Mouse (Mus musculus) kidney, embryonic 14.5 days (tissue): ENCODE data around the gene Sept9. TPM values are rescaled to one million over a fixed set of nuclear protein-coding genes. Genes with fewer than 3 reads are reported as not detected.

Experiments
- ATAC-seq: fragments of 200-750 bp; cut with Nextera tagmentation; 2 replicates; pipeline ENCODE4 v1.8.0; 2017; ENCODE audit warnings: moderate number of reproducible peaks, mild to moderate bottlenecking, moderate TSS enrichment, moderate library complexity; ENCODE audit not compliant: low FRiP score, low TSS enrichment
- H3K27ac ChIP-seq: fragments of 300-500 bp; sonication (generic); 2 replicates; pipeline ENCODE4 v1.5.1; 2014; ENCODE audit warnings: low read depth, mild to moderate bottlenecking, low read length, moderate library complexity, mixed read lengths
- H3K27me3 ChIP-seq: fragments of 300-500 bp; sonication (generic); 2 replicates; pipeline ENCODE4 v1.6.1; 2014; ENCODE audit warnings: mild to moderate bottlenecking, low read length; ENCODE audit not compliant: control insufficient read depth, insufficient read depth
- H3K36me3 ChIP-seq: fragments of 300-500 bp; sonication (generic); 2 replicates; pipeline ENCODE4 v1.6.1; 2014; ENCODE audit warnings: low read length, mixed read lengths; ENCODE audit not compliant: control insufficient read depth, insufficient read depth
- H3K4me1 ChIP-seq: fragments of 300-500 bp; sonication (generic); 2 replicates; pipeline ENCODE4 v1.6.1; 2014; ENCODE audit warnings: low read length, mixed read lengths; ENCODE audit not compliant: control insufficient read depth, insufficient read depth
- H3K4me2 ChIP-seq: fragments of 300-500 bp; sonication (generic); replicated peaks from 2 replicates; pipeline ENCODE4 v1.6.1; 2014; ENCODE audit warnings: low read depth, mild to moderate bottlenecking, low read length
- H3K4me3 ChIP-seq: fragments of 300-500 bp; sonication (generic); 2 replicates; pipeline ENCODE4 v1.5.1; 2014; ENCODE audit warnings: mild to moderate bottlenecking, low read length
- H3K9ac ChIP-seq: fragments of 300-500 bp; sonication (generic); 2 replicates; pipeline ENCODE4 v1.6.1; 2014; ENCODE audit warnings: low read depth, mild to moderate bottlenecking, low read length, moderate library complexity
- H3K9me3 ChIP-seq: fragments of 300-500 bp; sonication (generic); 2 replicates; pipeline ENCODE4 v1.6.1; 2016; ENCODE audit warnings: low read length; ENCODE audit not compliant: control insufficient read depth
- WGBS: fragments of 180-500 bp; shearing (Covaris S2); extraction: QIAGEN DNeasy Blood & Tissue Kit; methylation state at CpG from one replicate; pipeline ENCODE4 v1.1.7; 2014; 5-methylcytosine and 5-hydroxymethylcytosine counted together
- polyA plus RNA-seq: library from polyadenylated mRNA; unstranded; fragments of >200 nt; fragmentation: Nextera tagmentation; extraction: Ambion mirVana; gene quantifications from 2 replicates; pipeline ENCODE4 v1.2.1, GENCODE M21; 2014

The Sept9 gene
- polyA plus RNA-seq, 1 experiment from 2014 or later, result 104 TPM

- Histone ChIP-seq H3K27ac (no peak overlapping the region), H3K9me3 (no peaks in the 10 kb centered on the region), H3K27me3 (no peaks in the 10 kb centered on the region), H3K36me3 (no peaks in the 10 kb centered on the region), H3K9ac (no peak overlapping the region), H3K4me3 (no peak overlapping the region), H3K4me1 (peaks cover 62% of the 10 kb centered on the region), H3K4me2 (no peak overlapping the region)
- WGBS, result 64% methylated on average over 16 of the region's 16 CpGs
- no peak for ATAC-seq
Observed at GRCm38 (mm10) chr11:117326867-117327600, 127.6 kb downstream of the Sept9 start.

- Histone ChIP-seq H3K9me3 (no peaks in the 10 kb centered on the region), H3K27ac (no peak overlapping the region), H3K4me2 (no peak overlapping the region), H3K4me1 (peaks cover 66% of the 10 kb centered on the region), H3K9ac (no peak overlapping the region), H3K4me3 (no peak overlapping the region), H3K27me3 (no peaks in the 10 kb centered on the region), H3K36me3 (no peaks in the 10 kb centered on the region)
- ATAC-seq, result no peak
- WGBS, result 79% methylated on average over 5 of the region's 5 CpGs
Observed at GRCm38 (mm10) chr11:117327633-117328032, 128.2 kb downstream of the Sept9 start.

- Histone ChIP-seq H3K4me1 (peaks cover 79% of the 10 kb centered on the region), H3K4me3 (no peak overlapping the region), H3K4me2 (no peak overlapping the region), H3K9me3 (no peaks in the 10 kb centered on the region), H3K27me3 (no peaks in the 10 kb centered on the region), H3K9ac (no peak overlapping the region; the same call in 1 of the 2 replicates), H3K36me3 (no peaks in the 10 kb centered on the region), H3K27ac (peak overlapping the region; percentile 89; the same call in 1 of the 2 replicates)
- no peak for ATAC-seq
- 58% methylated on average over 12 of the region's 12 CpGs for WGBS
Observed at GRCm38 (mm10) chr11:117330076-117330950, 130.9 kb downstream of the Sept9 start.

- peaks cover 74% of the 10 kb centered on the region for H3K4me1 ChIP-seq
- H3K9ac ChIP-seq, result 0 out of 2 replicates have a peak overlapping the region, but pooled peaks have one; percentile 82
- H3K9me3 ChIP-seq, result no peaks in the 10 kb centered on the region
- H3K4me3 ChIP-seq, result no peak overlapping the region
- ATAC-seq, result no peak
- no peaks in the 10 kb centered on the region for H3K27me3 ChIP-seq
- no peaks in the 10 kb centered on the region for H3K36me3 ChIP-seq
- peak overlapping the region; percentile 87 for H3K4me2 ChIP-seq
- peak overlapping the region; percentile 89 for H3K27ac ChIP-seq
- WGBS, result 20% methylated on average over 7 of the region's 7 CpGs
Observed at GRCm38 (mm10) chr11:117330951-117331254, 131.4 kb downstream of the Sept9 start.

GRCm38 (mm10) chr11:117331361-117332241 lies 132.1 kb downstream of the Sept9 start:
- Histone ChIP-seq H3K4me1 (peaks cover 73% of the 10 kb centered on the region), H3K27ac (peak overlapping the region; percentile 89), H3K9me3 (no peaks in the 10 kb centered on the region), H3K9ac (peak overlapping the region; percentile 82), H3K4me2 (peak overlapping the region; percentile 87), H3K36me3 (no peaks in the 10 kb centered on the region), H3K4me3 (peak overlapping the region; percentile 58), H3K27me3 (no peaks in the 10 kb centered on the region)
- ATAC-seq, result peak; percentile 28
- 4% methylated on average over 17 of the region's 17 CpGs for WGBS

- Histone ChIP-seq H3K9ac (peak overlapping the region; percentile 82), H3K4me3 (peak overlapping the region; percentile 58), H3K9me3 (no peaks in the 10 kb centered on the region), H3K4me2 (peak overlapping the region; percentile 87), H3K27ac (peak overlapping the region; percentile 89), H3K4me1 (peaks cover 64% of the 10 kb centered on the region), H3K36me3 (no peaks in the 10 kb centered on the region), H3K27me3 (no peaks in the 10 kb centered on the region)
- peak; percentile 89 for ATAC-seq
- under 1% methylated on average over 37 of the region's 37 CpGs for WGBS
Observed at GRCm38 (mm10) chr11:117332242-117333149, 133.0 kb downstream of the Sept9 start.

- no peak for ATAC-seq
- H3K4me1 ChIP-seq, result peaks cover 64% of the 10 kb centered on the region
Observed at GRCm38 (mm10) chr11:117333150-117333715, 133.8 kb downstream of the Sept9 start.

More at GRCm38 (mm10) chr11:117333150-117333715, 133.8 kb downstream of the Sept9 start:
- Histone ChIP-seq H3K9ac (peak overlapping the region; percentile 82), H3K36me3 (no peaks in the 10 kb centered on the region), H3K4me2 (peak overlapping the region; percentile 87), H3K27me3 (no peaks in the 10 kb centered on the region), H3K27ac (peak overlapping the region; percentile 89), H3K9me3 (no peaks in the 10 kb centered on the region), H3K4me3 (peak overlapping the region; percentile 58)
- WGBS, result 27% methylated on average over 13 of the region's 13 CpGs
